Mouse (Mus musculus) lung, postnatal 36 days (tissue): ENCODE results near the gene Ckap4.

Experiments used
- DNase-seq: peaks from one replicate; pipeline ENCODE4 v3.0.0; 2022; ENCODE audit warnings: mixed read lengths

The Ckap4 gene

GRCm38 (mm10) chr10:84533912-84534671, at the start of gene Ckap4:
Gene Ckap4, minus strand, starts transcription at chr10:84534062.
- peak; percentile 80 for DNase-seq

GRCm38 (mm10) chr10:84582236-84582635, 48.4 kb upstream of the Ckap4 start:
- peak; percentile 15 for DNase-seq

- DNase-seq = peak; percentile 26
These were observed 47.3 kb upstream of the Ckap4 start for GRCm38 (mm10) chr10:84581191-84581590.

- DNase-seq = no peak
These were observed 45.7 kb upstream of the Ckap4 start for GRCm38 (mm10) chr10:84579527-84579926.

GRCm38 (mm10) chr10:84578738-84579137, 44.9 kb upstream of the Ckap4 start:
- DNase-seq = no peak

GRCm38 (mm10) chr10:84577071-84577727, 43.3 kb upstream of the Ckap4 start:
- peak; percentile 94 for DNase-seq

- peak; percentile 98 for DNase-seq
These were observed 42.7 kb upstream of the Ckap4 start, which contains the start of gene Tcp11l2 for GRCm38 (mm10) chr10:84576395-84577070. Gene Tcp11l2, plus strand, starts transcription at chr10:84576626.

- DNase-seq = no peak
These were observed 42.1 kb upstream of the Ckap4 start for GRCm38 (mm10) chr10:84576029-84576394.

GRCm38 (mm10) chr10:84573671-84574420, 40.0 kb upstream of the Ckap4 start:
- DNase-seq = peak; percentile 21

GRCm38 (mm10) chr10:84571052-84571639, 37.3 kb upstream of the Ckap4 start:
- DNase-seq = peak; percentile 49

GRCm38 (mm10) chr10:84564427-84564826, 30.6 kb upstream of the Ckap4 start:
- DNase-seq = no peak

- peak; percentile 58 for DNase-seq
These were observed 29.0 kb upstream of the Ckap4 start for GRCm38 (mm10) chr10:84562567-84563554.

GRCm38 (mm10) chr10:84562121-84562520, 28.3 kb upstream of the Ckap4 start:
- no peak for DNase-seq

GRCm38 (mm10) chr10:84559986-84560385, 26.1 kb upstream of the Ckap4 start:
- no peak for DNase-seq

- DNase-seq = peak; percentile 56
These were observed 24.6 kb upstream of the Ckap4 start for GRCm38 (mm10) chr10:84558511-84558910.

GRCm38 (mm10) chr10:84556120-84556519, 22.3 kb upstream of the Ckap4 start:
- no peak for DNase-seq

GRCm38 (mm10) chr10:84554291-84555009, 20.6 kb upstream of the Ckap4 start:
- peak; percentile 30 for DNase-seq

GRCm38 (mm10) chr10:84552477-84552876, 18.6 kb upstream of the Ckap4 start:
- DNase-seq = no peak

- no peak for DNase-seq
These were observed 18.0 kb upstream of the Ckap4 start for GRCm38 (mm10) chr10:84551846-84552245.

GRCm38 (mm10) chr10:84549920-84550293, 16.0 kb upstream of the Ckap4 start:
- no peak for DNase-seq
